Mouse (Mus musculus) CH12.LX (cell line): ENCODE results near the gene Pla2g1b.

ENCODE experiments used
- CTCF ChIP-seq, 2 experiments: IDR thresholded peaks in 1 of 2; conservative IDR thresholded peaks in 1 of 2; 2 replicates each; pipeline ENCODE4 v1.5.1; 2011 to 2012; ENCODE audit warnings: low read depth in 2 of 2, low read length in 2 of 2, improper control_type of control experiment in 1 of 2, inconsistent platforms in 1 of 2, mild to moderate bottlenecking in 1 of 2, moderate library complexity in 1 of 2
- E2F4 ChIP-seq: IDR thresholded peaks from 2 replicates; pipeline ENCODE4 v1.6.1; 2011; ENCODE audit warnings: low read depth, low read length, improper control_type of control experiment; ENCODE audit not compliant: insufficient replicate concordance
- EP300 ChIP-seq: IDR thresholded peaks from 2 replicates; pipeline ENCODE4 v1.6.1; 2011; ENCODE audit warnings: low read length, improper control_type of control experiment
- MAFK ChIP-seq: IDR thresholded peaks from 2 replicates; pipeline ENCODE4 v1.6.1; 2011; ENCODE audit warnings: low read length, improper control_type of control experiment; ENCODE audit not compliant: insufficient replicate concordance
- MAZ ChIP-seq: IDR thresholded peaks from 2 replicates; pipeline ENCODE4 v1.6.1; 2012; ENCODE audit warnings: low read depth, mild to moderate bottlenecking, inconsistent platforms, low read length, improper control_type of control experiment, moderate library complexity
- TBP ChIP-seq: conservative IDR thresholded peaks from 2 replicates; pipeline ENCODE4 v1.6.1; 2011; ENCODE audit warnings: low read depth, low read length, improper control_type of control experiment
- UBTF ChIP-seq: IDR thresholded peaks from 2 replicates; pipeline ENCODE4 v1.6.1; 2012; ENCODE audit warnings: low read depth, mild to moderate bottlenecking, inconsistent platforms, low read length, improper control_type of control experiment, moderate library complexity
- ZC3H11A ChIP-seq: IDR thresholded peaks from 2 replicates; pipeline ENCODE4 v1.6.1; 2012; ENCODE audit warnings: low read depth, mild to moderate bottlenecking, inconsistent platforms, low read length, improper control_type of control experiment

- TF ChIP-seq EP300 (no peak), E2F4 (no peak), TBP (no peak), UBTF (no peak), MAFK (no peak), CTCF (conservative IDR thresholded peaks at IDR 0.05 in 1 of 2, IDR thresholded peaks at IDR 0.05 in 1 of 2; ENCODE audit: low read depth in 2 of 2, low read length in 2 of 2) (no peak), ZC3H11A (no peak), MAZ (no peak)
Measured at GRCm38 (mm10) chr5:115437242-115437944, 28.7 kb upstream of the Pla2g1b start.
